Mouse (Mus musculus): ENCODE measurements at regions not wholly inside any gene's neighbourhood (a gene's known extent, or its start where the extent isn't known, plus 50 kb on each side); places are given as distances from the start of the nearest gene placed in this dataset.

DNA sequence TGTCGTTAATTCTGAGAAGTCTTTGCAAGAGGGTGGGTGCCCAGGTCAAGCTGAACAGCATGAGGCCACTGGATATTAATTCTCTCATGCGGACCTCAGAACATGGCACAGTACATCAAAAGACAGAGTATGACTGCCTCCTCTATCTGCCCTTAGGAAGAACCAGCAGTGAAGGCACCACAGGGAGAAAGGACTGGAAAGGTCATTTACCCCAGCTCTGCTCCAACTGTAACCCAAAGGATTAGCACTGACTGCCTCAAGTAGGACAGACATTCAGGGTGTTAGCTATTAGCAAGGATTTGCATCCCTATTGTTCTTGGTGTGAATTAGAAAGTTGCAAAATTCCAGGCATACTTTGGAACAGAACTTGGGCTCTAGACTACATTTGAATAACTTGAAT lies 58.2 kb upstream of the Gm7271 start:
- no peak overlapping the region for H3K27ac ChIP-seq (ENCODE audit: low read depth)
- no peak overlapping the region for H3K4me3 ChIP-seq (ENCODE audit: low read depth, low read length)
- no peaks in the 10 kb centered on the region for H3K36me3 ChIP-seq (ENCODE audit: insufficient read depth)
- ATAC-seq (ENCODE audit: insufficient read depth) (no peak), DNase-seq (no peak)
- no peaks in the 10 kb centered on the region for H3K27me3 ChIP-seq (ENCODE audit: insufficient read depth, low read length)
- no peak for TF ChIP-seq CTCF (IDR thresholded peaks at IDR 0.05; ENCODE audit: low read depth)
- no peak overlapping the region for H3K4me2 ChIP-seq
- H3K9me3 ChIP-seq (ENCODE audit: low read depth, low read length) = no peaks in the 10 kb centered on the region
- no peak overlapping the region for H3K9ac ChIP-seq
- 87% methylated on average over 2 of the region's 2 CpGs for WGBS
- no peaks in the 10 kb centered on the region for H3K4me1 ChIP-seq (ENCODE audit: insufficient read depth)

DNA sequence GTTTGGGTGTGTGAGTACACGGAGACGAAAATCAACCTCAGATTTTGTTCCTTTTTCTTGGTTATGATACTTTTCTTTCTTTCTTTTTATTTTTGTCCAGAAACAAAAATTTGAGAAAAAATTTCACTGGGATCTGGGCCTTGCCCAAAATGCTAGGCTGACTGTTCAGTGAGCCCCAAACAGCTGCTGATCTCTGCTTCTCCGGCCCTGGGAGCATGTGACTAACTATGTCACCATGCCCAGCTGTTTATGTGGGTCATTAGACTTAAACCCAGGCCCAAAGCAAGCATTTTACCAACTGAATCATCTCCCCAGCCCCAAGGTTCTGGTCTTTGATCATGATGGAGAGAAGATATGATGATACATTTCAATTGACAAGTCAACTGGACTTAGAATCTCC lies 56.3 kb upstream of the Gm7271 start:
- ATAC-seq (ENCODE audit: insufficient read depth) = no peak
- no peak overlapping the region for H3K4me2 ChIP-seq

DNA sequence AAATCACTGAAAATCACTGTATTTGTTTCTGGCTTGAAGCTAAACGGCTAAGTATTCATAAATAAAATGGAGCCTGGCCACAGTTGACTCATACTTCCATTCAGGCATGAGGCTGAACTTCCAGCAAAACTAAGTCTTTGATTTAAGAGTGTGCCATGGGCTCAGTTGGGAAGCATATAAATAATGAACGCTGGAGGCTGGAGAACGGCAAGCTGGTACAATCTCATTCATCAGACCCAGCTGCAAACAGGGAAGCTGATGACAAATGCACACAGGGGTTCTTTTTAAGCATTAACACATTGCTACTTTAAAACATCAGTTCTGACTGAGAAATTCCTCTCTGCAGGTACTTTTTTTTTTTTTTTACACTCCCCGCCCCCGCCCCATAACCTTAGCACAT lies 54.4 kb upstream of the Gm7271 start:
- H3K9ac ChIP-seq = no peak overlapping the region
- no peak for ATAC-seq (ENCODE audit: insufficient read depth)
- 76% methylated on average over 5 of the region's 5 CpGs for WGBS

More for the DNA sequence above, 56.3 kb upstream of the Gm7271 start:
- no peak for TF ChIP-seq CTCF (IDR thresholded peaks at IDR 0.05; ENCODE audit: low read depth)
- Histone ChIP-seq H3K4me1 (ENCODE audit: insufficient read depth) (no peaks in the 10 kb centered on the region), H3K9ac (no peak overlapping the region), H3K4me3 (ENCODE audit: low read depth, low read length) (no peak overlapping the region), H3K9me3 (ENCODE audit: low read depth, low read length) (no peaks in the 10 kb centered on the region), H3K36me3 (ENCODE audit: insufficient read depth) (no peaks in the 10 kb centered on the region), H3K27me3 (ENCODE audit: insufficient read depth, low read length) (no peaks in the 10 kb centered on the region), H3K27ac (ENCODE audit: low read depth) (no peak overlapping the region)
- DNase-seq = no peak
- 85% methylated on average over 3 of the region's 3 CpGs for WGBS

DNA sequence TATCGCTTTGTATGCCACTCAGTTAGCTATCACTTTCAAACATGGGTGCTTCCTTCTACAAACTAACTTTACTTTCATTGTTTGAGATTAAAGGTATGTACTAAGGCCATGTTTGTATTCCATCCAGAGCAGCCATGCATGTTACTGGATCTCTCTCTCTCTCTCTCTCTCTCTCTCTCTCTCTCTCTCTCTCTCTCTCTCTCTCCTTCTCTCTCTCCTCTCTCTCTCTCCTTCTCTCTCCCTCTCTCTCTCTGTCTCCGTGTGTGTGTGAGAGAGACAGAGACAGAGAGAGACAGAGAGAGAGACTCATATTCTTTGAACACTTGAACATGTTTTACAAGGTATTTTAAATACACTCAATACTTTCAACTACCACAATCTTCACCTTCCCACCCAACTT lies 50.2 kb upstream of the Gm7271 start:
- H3K36me3 ChIP-seq (ENCODE audit: insufficient read depth) = no peaks in the 10 kb centered on the region

More for the DNA sequence above, 54.4 kb upstream of the Gm7271 start:
- Histone ChIP-seq H3K9me3 (ENCODE audit: low read depth, low read length) (no peaks in the 10 kb centered on the region), H3K4me1 (ENCODE audit: insufficient read depth) (no peaks in the 10 kb centered on the region), H3K4me3 (ENCODE audit: low read depth, low read length) (no peak overlapping the region), H3K4me2 (no peak overlapping the region), H3K27me3 (ENCODE audit: insufficient read depth, low read length) (no peaks in the 10 kb centered on the region), H3K36me3 (ENCODE audit: insufficient read depth) (no peaks in the 10 kb centered on the region), H3K27ac (ENCODE audit: low read depth) (no peak overlapping the region)
- no peak for TF ChIP-seq CTCF (IDR thresholded peaks at IDR 0.05; ENCODE audit: low read depth)
- no peak for DNase-seq

More for the DNA sequence above, 50.2 kb upstream of the Gm7271 start:
- Histone ChIP-seq H3K9ac (no peak overlapping the region), H3K4me3 (ENCODE audit: low read depth, low read length) (no peak overlapping the region), H3K27me3 (ENCODE audit: insufficient read depth, low read length) (no peaks in the 10 kb centered on the region), H3K9me3 (ENCODE audit: low read depth, low read length) (no peaks in the 10 kb centered on the region), H3K27ac (ENCODE audit: low read depth) (no peak overlapping the region), H3K4me2 (no peak overlapping the region), H3K4me1 (ENCODE audit: insufficient read depth) (no peaks in the 10 kb centered on the region)
- no peak for ATAC-seq (ENCODE audit: insufficient read depth)
- WGBS = 83% methylated on average over 2 of the region's 2 CpGs
- no peak for DNase-seq
- TF ChIP-seq CTCF (IDR thresholded peaks at IDR 0.05; ENCODE audit: low read depth) = no peak
